Mouse (Mus musculus) thymus, postnatal 10 days (tissue): ENCODE data around the gene Cacna1b.

Experiments
- DNase-seq, 2 experiments: peaks; one replicate each; pipeline ENCODE4 v3.0.0; 2021; ENCODE audit warnings: low spot score in 2 of 2

Cacna1b gene

DNA sequence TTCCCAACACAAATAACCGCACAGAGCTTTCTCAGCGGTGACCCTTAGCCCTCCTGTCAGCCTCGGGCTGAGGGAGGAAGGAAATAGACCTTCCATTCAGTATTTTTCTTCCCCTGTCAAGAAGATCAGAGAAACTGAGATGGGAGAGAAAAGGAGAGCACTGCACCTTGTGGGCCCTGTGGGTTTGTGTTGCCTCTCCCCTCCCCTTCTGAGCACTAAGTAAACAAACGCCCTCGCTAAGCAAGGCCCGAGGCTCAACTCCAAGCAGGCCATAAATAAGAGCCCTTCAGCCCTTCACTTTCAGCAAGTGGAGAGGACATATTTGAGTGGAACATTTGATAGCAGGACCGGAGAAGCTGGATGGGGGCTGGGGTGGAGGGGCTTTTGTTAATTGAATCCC is 209.0 kb downstream of the Cacna1b start:
- no peak for DNase-seq
